Comparison of ENCODE assay signal across 19 mouse cellular contexts in genomic region chr11:60412921-60413320, GRCm38 (mm10). TPM values are rescaled to one million over a fixed set of nuclear protein-coding genes. Genes with fewer than 3 reads are reported as not detected.
"Had no signal": no experiment of that assay in that cellular context is flagged by ENCODE, and none has a peak within 500 bp of the region (broad histone marks: within the 10 kb centered on the region; RNA-seq: fewer than 3 reads in every experiment).

No protein-coding gene starts in this region.

- DNase-seq: gastrocnemius, postnatal 25 days; heart, adult 11 months had no signal

- H3K4me3 ChIP-seq: embryonic facial prominence, embryonic 10.5 days; embryonic facial prominence, embryonic 12.5 days; embryonic facial prominence, embryonic 13.5 days; embryonic facial prominence, embryonic 15.5 days; erythroblast, embryonic 14.5 days; forebrain, embryonic 10.5 days; forebrain, embryonic 12.5 days; forebrain, embryonic 13.5 days; forebrain, embryonic 15.5 days; gastrocnemius, adult 2 months; heart, adult 2 months; heart, embryonic 10.5 days had no signal

- H3K9ac ChIP-seq: embryonic facial prominence, embryonic 12.5 days; embryonic facial prominence, embryonic 13.5 days; embryonic facial prominence, embryonic 15.5 days; forebrain, embryonic 12.5 days; forebrain, embryonic 13.5 days; forebrain, embryonic 15.5 days; forebrain, postnatal 0 days had no signal

- H3K27me3 ChIP-seq: embryonic facial prominence, embryonic 12.5 days; embryonic facial prominence, embryonic 13.5 days; embryonic facial prominence, embryonic 15.5 days; forebrain, embryonic 12.5 days; forebrain, embryonic 13.5 days; forebrain, embryonic 15.5 days had no signal

- H3K27ac ChIP-seq: embryonic facial prominence, embryonic 10.5 days; embryonic facial prominence, embryonic 12.5 days; embryonic facial prominence, embryonic 13.5 days; embryonic facial prominence, embryonic 15.5 days; forebrain, embryonic 10.5 days; forebrain, embryonic 12.5 days; forebrain, embryonic 13.5 days; forebrain, embryonic 15.5 days; gastrocnemius, adult 2 months; heart, adult 2 months; heart, embryonic 10.5 days had no signal

- ATAC-seq: forebrain, embryonic 13.5 days; forebrain, embryonic 15.5 days; forebrain, embryonic 16.5 days; forebrain, postnatal 0 days had no signal

- H3K4me2 ChIP-seq: embryonic facial prominence, embryonic 12.5 days; embryonic facial prominence, embryonic 13.5 days; embryonic facial prominence, embryonic 15.5 days; forebrain, embryonic 12.5 days; forebrain, embryonic 13.5 days; forebrain, embryonic 15.5 days had no signal

- H3K9me3 ChIP-seq: embryonic facial prominence, embryonic 10.5 days; embryonic facial prominence, embryonic 12.5 days; embryonic facial prominence, embryonic 13.5 days; embryonic facial prominence, embryonic 15.5 days; forebrain, embryonic 10.5 days; forebrain, embryonic 12.5 days; forebrain, embryonic 13.5 days; forebrain, embryonic 15.5 days; heart, embryonic 10.5 days had no signal

RNA-seq across cellular contexts. Expression of gene Myo15, which starts 56.2 kb away (rescaled TPM):
- total RNA-seq: gastrocnemius, postnatal 36 days; granulocyte monocyte progenitor cell, adult 5-6 weeks; heart, adult 18-20 months had no signal
- polyA plus RNA-seq: forebrain, embryonic 15.5 days had no signal

RNA-seq across cellular contexts. Expression of gene Drc3, which starts 59.8 kb away (rescaled TPM):
- polyA plus RNA-seq: erythroblast, embryonic 14.5 days had no signal
